Mouse (Mus musculus) forebrain, embryonic 10.5 days (tissue): ENCODE measurements around the gene Ppp2r5e. TPM values are rescaled to one million over a fixed set of nuclear protein-coding genes. Genes with fewer than 3 reads are reported as not detected.

Source experiments
- DNase-seq: peaks from one replicate; pipeline ENCODE4 v3.0.0-alpha.2; 2017; ENCODE audit warnings: low spot score; ENCODE audit errors: extremely low spot score
- H3K27ac ChIP-seq: fragments of 300-500 bp; sonication (generic); 2 replicates; pipeline ENCODE4 v1.5.1; 2016; ENCODE audit warnings: mild to moderate bottlenecking
- H3K27me3 ChIP-seq: fragments of 300-500 bp; sonication (generic); 2 replicates; pipeline ENCODE4 v1.6.1; 2016; ENCODE audit warnings: mild to moderate bottlenecking; ENCODE audit not compliant: poor library complexity, severe bottlenecking
- H3K36me3 ChIP-seq: fragments of 300-500 bp; sonication (generic); replicated peaks from 2 replicates; pipeline ENCODE4 v1.6.1; 2016; ENCODE audit warnings: mild to moderate bottlenecking, moderate library complexity
- H3K4me1 ChIP-seq: fragments of 300-500 bp; sonication (generic); 2 replicates; pipeline ENCODE4 v1.6.1; 2016
- H3K4me3 ChIP-seq: fragments of 300-500 bp; sonication (generic); 2 replicates; pipeline ENCODE4 v1.5.1; 2016; ENCODE audit warnings: mild to moderate bottlenecking, moderate library complexity
- H3K9me3 ChIP-seq: fragments of 300-500 bp; sonication (generic); 2 replicates; pipeline ENCODE4 v1.6.1; 2016; ENCODE audit warnings: mild to moderate bottlenecking, moderate library complexity
- WGBS: fragments of 180-500 bp; shearing (Covaris S2); methylation state at CpG from one replicate; pipeline ENCODE4 v1.1.7; 2016; 5-methylcytosine and 5-hydroxymethylcytosine counted together
- polyA plus RNA-seq: library from polyadenylated mRNA; unstranded; fragments of >200 nt; fragmentation: Nextera tagmentation; extraction: Ambion mirVana; gene quantifications from 2 replicates; pipeline ENCODE4 v1.2.1, GENCODE M21; 2016

The Ppp2r5e gene
- polyA plus RNA-seq, 1 experiment from 2014 or later, result 15.2 TPM

DNA sequence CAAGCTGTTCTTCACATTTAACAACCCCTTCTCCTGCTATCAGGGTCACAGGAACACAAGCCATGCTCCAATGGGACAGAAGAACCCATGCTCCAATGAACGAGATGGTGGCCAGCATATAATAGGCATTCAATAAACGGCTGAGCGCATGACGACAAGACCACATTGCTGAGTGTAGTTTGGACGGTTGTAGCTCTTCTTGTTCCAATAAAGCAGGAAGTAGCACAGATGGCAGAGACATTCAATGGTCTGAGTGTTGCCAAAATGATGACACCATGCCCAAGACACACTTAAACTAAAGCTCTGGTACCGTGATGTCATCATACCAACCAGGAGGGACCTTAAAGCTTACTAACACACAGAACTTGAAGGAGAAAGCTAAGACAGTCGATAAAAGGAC is 16.7 kb upstream of the Ppp2r5e start:
- no peak overlapping the region for H3K4me3 ChIP-seq
- no peak for DNase-seq
- H3K9me3 ChIP-seq, result no peaks in the 10 kb centered on the region
- H3K4me1 ChIP-seq, result peaks cover 9% of the 10 kb centered on the region
- no peaks in the 10 kb centered on the region for H3K36me3 ChIP-seq
- H3K27me3 ChIP-seq, result peaks cover 10% of the 10 kb centered on the region
- WGBS, result 91% methylated on average over 7 of the region's 7 CpGs
- no peak overlapping the region for H3K27ac ChIP-seq

DNA sequence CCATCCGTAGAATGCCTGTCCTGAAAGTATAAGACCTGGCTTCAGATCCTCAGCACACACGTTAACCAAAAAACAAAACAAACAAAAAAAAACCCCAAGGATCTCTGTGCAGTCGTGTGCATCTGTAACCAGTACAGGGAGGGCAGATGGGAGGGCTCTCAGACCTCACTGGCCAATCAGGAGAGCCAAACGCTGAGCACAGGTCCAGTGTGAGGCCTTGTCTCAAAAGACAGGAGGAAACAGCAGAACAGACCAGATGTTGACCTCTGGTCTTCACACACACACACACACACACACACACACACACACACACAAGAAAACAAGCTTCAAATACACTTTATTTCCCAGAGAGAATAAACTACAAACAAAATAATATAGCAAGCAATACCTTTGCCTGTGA is 3.4 kb upstream of the Ppp2r5e start:
- Histone ChIP-seq H3K27me3 (no peaks in the 10 kb centered on the region), H3K9me3 (no peaks in the 10 kb centered on the region), H3K36me3 (no peaks in the 10 kb centered on the region), H3K27ac (no peak overlapping the region), H3K4me1 (peaks cover 19% of the 10 kb centered on the region), H3K4me3 (no peak overlapping the region)
- DNase-seq, result no peak
- 11% methylated on average over 4 of the region's 4 CpGs for WGBS

DNA sequence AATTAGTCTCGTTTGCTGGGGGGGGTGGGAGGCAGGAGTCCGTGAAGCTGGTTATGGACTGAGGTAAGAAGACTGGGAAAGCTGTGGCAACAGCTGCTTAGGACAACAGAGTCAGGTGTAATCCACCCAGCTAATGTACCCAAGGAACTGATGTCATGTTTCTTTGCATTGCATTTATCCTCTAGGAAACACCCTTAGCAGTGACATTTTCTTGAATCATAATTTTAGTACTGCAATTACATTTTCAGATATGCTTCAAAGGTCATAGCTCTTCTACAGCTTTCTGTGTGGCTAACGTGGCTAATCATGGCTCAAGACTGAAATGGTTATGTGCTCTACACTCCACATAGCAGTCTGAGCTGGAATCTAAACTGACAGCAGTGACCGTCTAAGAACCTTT is 2.9 kb upstream of the Ppp2r5e start:
- DNase-seq, result no peak
- peaks cover 24% of the 10 kb centered on the region for H3K4me1 ChIP-seq
- H3K27me3 ChIP-seq, result no peaks in the 10 kb centered on the region
- 75% methylated on average over 4 of the region's 4 CpGs for WGBS
- no peak overlapping the region for H3K4me3 ChIP-seq
- no peaks in the 10 kb centered on the region for H3K9me3 ChIP-seq
- no peak overlapping the region for H3K27ac ChIP-seq
- no peaks in the 10 kb centered on the region for H3K36me3 ChIP-seq

DNA sequence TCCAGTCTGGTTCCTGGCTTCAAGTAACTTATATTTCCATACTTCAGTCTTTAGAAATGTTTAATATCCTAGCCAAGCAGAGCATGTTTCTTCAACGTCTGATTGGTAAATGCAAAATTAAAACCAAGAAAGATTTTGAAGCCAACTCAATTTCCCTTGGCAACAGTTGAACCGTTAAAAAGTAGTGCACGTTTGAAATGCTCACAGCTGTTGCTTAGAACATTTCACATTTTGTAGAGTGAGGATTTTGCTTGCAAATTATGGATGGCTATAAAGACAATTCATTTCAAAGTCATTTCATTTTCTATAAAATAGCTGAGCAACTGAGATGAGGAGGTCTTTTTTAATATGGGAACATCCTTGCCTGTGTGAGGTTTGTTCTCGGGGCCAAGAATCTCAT is 1.7 kb upstream of the Ppp2r5e start:
- 88% methylated on average over 4 of the region's 4 CpGs for WGBS
- H3K4me1 ChIP-seq, result peaks cover 29% of the 10 kb centered on the region
- H3K36me3 ChIP-seq, result peaks cover 7% of the 10 kb centered on the region
- H3K9me3 ChIP-seq, result no peaks in the 10 kb centered on the region
- H3K4me3 ChIP-seq, result no peak overlapping the region
- DNase-seq, result no peak
- no peak overlapping the region for H3K27ac ChIP-seq
- no peaks in the 10 kb centered on the region for H3K27me3 ChIP-seq

DNA sequence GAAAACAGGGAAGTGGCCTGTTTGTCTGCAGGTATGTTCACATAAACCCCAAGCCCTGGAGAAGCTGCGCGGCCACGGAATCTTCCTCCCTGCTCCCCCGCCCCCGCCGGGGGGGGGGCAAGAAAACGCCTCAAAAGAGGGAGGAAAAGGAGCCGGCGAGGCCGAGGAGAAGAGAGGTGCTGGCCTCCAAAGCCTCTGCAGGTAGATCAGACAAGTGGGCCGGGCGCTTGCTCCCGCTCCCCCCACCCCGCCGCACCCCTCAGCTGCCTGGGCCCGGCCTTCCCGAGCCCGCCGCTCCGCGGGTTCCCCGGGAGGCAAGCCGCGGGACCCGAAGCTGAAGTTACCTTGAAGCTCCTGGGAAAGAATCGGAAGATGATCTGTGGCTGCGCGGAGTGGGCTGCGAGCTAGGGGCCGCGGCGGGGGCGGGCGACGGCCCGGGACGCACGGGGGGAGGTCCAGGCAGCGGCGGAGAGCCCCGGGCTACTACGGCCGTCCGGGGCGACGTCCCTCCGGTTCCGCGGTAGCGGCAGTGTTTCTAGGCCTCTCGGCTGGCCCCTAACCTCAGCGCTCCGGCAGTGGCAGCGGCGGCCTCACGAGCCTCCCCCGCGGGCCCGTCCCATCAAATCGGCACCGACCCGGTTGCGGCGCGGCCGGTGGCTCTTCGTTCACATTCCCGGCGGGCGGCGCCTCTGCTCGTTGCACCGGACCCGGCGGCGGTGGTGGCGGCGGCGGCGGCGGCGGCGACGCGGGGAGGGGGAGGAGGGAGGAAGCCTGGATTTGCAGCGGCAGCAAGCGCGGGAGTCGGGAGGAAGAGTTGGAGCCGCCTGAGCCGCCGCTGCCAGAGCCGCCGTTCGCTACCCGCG is 523 bp downstream of the Ppp2r5e start:
- peak; percentile 39 for DNase-seq
- peak overlapping the region; percentile 99 for H3K27ac ChIP-seq
- H3K4me1 ChIP-seq, result peaks cover 29% of the 10 kb centered on the region
- H3K4me3 ChIP-seq, result peak overlapping the region; percentile 99
- no peaks in the 10 kb centered on the region for H3K27me3 ChIP-seq
- no peaks in the 10 kb centered on the region for H3K9me3 ChIP-seq
- under 1% methylated on average over 89 of the region's 97 CpGs for WGBS
- peaks cover 29% of the 10 kb centered on the region for H3K36me3 ChIP-seq

DNA sequence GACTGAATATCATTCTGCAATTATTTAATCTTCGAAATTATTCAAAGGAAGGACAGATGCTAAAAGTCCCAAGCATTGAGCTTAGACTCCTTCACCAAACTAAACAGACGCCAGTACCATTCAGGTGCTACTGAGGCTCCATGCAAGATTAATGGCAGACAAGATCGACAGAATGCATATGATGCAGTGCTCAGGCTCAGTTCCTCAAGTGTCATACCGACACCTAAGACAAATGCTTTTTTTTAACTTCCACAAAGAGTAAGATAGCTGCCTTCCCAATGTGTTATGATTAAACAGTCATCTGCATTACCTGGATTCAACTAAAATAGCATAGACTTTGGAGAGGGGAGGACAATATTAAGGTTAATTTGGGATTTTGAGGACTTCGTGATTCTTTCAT is 1.6 kb downstream of the Ppp2r5e start:
- Histone ChIP-seq H3K27ac (no peak overlapping the region), H3K27me3 (no peaks in the 10 kb centered on the region), H3K4me3 (peak overlapping the region; percentile 99), H3K9me3 (no peaks in the 10 kb centered on the region), H3K36me3 (peaks cover 40% of the 10 kb centered on the region), H3K4me1 (peaks cover 23% of the 10 kb centered on the region)
- DNase-seq, result no peak
- WGBS, result 57% methylated on average over 5 of the region's 5 CpGs

DNA sequence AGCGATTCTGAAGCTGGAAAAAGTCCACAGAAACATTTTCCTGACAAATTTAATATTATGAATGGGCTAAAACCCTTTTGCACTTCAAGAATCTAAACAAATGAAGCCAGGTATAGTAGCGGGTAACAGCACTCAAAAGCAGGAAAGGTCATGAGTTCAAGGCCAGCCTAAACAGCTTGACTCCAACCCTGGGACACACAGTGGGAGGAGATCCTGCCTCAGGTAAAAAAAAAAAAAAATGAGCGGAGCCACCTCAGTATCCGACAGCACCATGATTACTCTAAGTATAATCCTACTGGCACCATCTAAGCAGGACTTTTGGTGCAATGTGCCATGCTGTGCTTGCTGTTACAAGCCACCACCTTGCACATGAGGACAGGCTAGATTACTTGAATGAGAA is 2.2 kb downstream of the Ppp2r5e start:
- Histone ChIP-seq H3K36me3 (peaks cover 46% of the 10 kb centered on the region), H3K4me1 (peaks cover 20% of the 10 kb centered on the region), H3K27me3 (no peaks in the 10 kb centered on the region), H3K4me3 (peak overlapping the region; percentile 99), H3K9me3 (no peaks in the 10 kb centered on the region), H3K27ac (no peak overlapping the region)
- 77% methylated on average over 4 of the region's 4 CpGs for WGBS
- DNase-seq, result no peak

DNA sequence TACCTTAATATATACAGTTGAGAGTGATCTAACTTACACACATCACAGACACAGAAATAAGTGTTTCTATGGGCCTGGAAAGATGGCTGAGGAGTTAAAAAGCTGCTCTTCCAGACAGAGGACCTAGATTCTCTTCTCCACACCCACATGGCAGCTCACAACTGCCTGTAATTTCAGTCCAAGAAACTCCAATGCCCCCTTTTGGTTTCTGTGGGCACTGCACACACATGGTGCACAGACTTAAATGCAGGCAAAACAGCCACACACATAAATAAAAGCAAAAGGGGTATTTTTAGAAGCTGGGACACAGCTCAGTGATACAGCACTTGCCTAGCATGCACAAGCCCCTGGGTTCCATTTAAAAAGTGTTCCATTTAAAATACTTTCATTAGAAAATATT is 8.5 kb downstream of the Ppp2r5e start:
- H3K4me1 ChIP-seq, result no peaks in the 10 kb centered on the region
- no peaks in the 10 kb centered on the region for H3K27me3 ChIP-seq
- no peak overlapping the region for H3K27ac ChIP-seq
- H3K4me3 ChIP-seq, result no peak overlapping the region
- peaks cover 97% of the 10 kb centered on the region for H3K36me3 ChIP-seq
- H3K9me3 ChIP-seq, result no peaks in the 10 kb centered on the region
- no peak for DNase-seq

DNA sequence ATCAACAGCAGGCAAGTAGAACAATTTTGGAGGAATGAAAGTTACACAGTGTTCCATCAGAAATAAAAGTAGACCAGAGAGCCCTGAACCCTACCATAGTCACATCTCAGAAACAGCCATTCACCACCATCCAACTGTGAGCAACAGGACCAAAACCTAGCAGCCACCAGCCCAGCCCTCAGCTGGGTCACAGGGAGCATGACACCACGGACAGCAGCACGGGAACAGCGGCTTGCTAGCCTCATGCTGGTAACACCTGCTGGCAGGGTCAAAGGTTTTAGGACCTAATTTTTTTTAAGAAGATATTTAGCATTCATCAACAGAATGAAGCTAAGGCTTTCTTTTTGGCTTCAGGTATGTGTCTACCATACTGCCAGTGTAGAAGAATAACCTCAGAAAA is 12.3 kb downstream of the Ppp2r5e start:
- Histone ChIP-seq H3K27ac (no peak overlapping the region), H3K4me3 (no peak overlapping the region), H3K27me3 (no peaks in the 10 kb centered on the region), H3K4me1 (no peaks in the 10 kb centered on the region), H3K36me3 (peaks cover 79% of the 10 kb centered on the region), H3K9me3 (peaks cover 5% of the 10 kb centered on the region; the same call in 1 of the 2 replicates)
- no peak for DNase-seq
- WGBS, result 83% methylated on average over 3 of the region's 3 CpGs

DNA sequence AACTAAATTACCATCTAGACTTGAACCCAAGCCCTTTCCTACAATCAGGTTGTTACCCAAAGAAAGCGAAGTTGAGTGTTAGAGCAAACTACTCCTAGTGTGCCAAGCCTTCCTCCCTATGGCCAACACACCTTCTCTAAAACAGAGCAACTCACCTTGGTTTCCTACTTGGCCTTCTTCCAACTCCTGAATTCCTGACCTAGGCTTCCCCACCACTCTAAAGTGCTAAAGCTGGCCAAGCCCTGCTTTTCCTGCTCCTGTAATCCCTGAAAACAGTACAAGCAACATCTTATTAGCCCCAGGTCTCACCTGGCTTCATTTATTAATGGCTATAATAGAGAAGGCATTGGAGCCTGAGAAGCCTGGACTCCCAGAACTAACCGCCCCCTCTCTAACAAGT is 17.0 kb downstream of the Ppp2r5e start:
- no peak overlapping the region for H3K4me3 ChIP-seq
- WGBS, result 94% methylated on average over 2 of the region's 2 CpGs
- peaks cover 5% of the 10 kb centered on the region; the same call in 1 of the 2 replicates for H3K9me3 ChIP-seq
- no peak overlapping the region for H3K27ac ChIP-seq
- H3K27me3 ChIP-seq, result no peaks in the 10 kb centered on the region
- H3K4me1 ChIP-seq, result 0 out of 2 replicates have a peak, but pooled peaks cover 3% of the 10 kb centered on the region
- no peak for DNase-seq
- H3K36me3 ChIP-seq, result peaks cover 47% of the 10 kb centered on the region

DNA sequence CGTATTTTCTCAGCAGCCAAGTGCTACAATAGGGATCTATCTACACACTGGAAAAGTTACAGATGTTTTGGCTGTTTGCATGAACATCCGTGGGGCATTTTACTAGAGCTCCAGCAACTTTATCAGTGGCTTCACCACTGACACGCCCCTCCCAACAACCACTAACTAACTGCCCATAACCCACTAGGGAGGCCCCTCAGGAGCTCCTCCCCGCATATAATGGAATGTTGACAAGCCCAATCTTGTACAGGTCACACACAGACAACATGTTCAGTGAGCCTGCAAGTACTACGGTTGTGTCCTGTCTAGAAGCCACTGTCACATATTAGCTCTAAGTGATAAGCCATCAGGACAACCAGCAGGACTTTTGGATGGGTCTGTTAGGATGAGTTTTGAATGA is 18.8 kb downstream of the Ppp2r5e start:
- Histone ChIP-seq H3K27ac (no peak overlapping the region), H3K4me1 (0 out of 2 replicates have a peak, but pooled peaks cover 3% of the 10 kb centered on the region), H3K9me3 (peaks cover 5% of the 10 kb centered on the region; the same call in 1 of the 2 replicates), H3K36me3 (peaks cover 30% of the 10 kb centered on the region), H3K4me3 (no peak overlapping the region), H3K27me3 (no peaks in the 10 kb centered on the region)
- no peak for DNase-seq
- WGBS, result 88% methylated on average over 5 of the region's 5 CpGs

DNA sequence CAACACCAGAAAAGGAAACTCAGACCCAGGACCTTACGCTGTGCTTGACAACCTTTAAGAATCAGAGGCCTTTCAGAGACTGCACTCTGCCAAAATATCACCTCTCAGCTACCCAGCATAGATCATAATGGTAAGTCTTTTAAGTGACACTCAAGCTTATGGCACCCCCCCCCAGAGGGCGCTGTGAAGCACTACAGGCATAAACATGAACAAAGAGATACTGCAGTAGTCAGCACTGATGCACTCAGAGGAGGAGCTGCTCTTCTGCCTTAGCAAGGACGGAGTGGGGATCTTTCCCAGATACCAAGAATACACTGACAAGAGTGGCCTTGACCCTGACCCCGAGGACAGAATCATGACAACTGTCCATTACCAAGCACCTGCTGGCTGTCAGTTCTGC is 23.8 kb downstream of the Ppp2r5e start:
- DNase-seq, result no peak
- Histone ChIP-seq H3K27ac (no peak overlapping the region), H3K27me3 (no peaks in the 10 kb centered on the region), H3K9me3 (no peaks in the 10 kb centered on the region), H3K36me3 (peaks cover 4% of the 10 kb centered on the region; the same call in 1 of the 2 replicates), H3K4me3 (no peak overlapping the region), H3K4me1 (0 out of 2 replicates have a peak, but pooled peaks cover 4% of the 10 kb centered on the region)
- 69% methylated on average over 4 of the region's 4 CpGs for WGBS

DNA sequence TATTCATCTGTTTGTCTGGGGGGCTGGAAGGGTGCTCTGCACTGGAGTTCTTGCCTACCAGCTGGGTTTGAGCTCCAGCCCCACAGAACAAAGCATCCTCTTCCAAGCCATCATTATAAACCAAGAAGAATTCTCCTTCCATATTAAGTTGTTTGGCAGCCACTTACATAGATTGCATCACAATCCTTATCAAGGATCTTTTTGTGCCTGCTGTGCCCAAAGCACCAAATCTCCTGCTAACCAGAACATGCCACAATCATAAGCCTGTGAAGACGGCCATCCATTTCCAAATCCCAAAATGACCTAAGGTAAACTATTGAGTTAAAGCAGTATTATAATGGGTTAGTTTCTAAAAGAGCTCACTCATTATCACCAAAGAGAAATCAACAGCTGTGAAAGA is 25.9 kb downstream of the Ppp2r5e start:
- H3K27ac ChIP-seq, result no peak overlapping the region
- no peaks in the 10 kb centered on the region for H3K27me3 ChIP-seq
- 74% methylated on average over 1 of the region's 1 CpGs for WGBS
- H3K4me3 ChIP-seq, result no peak overlapping the region
- H3K4me1 ChIP-seq, result 0 out of 2 replicates have a peak, but pooled peaks cover 4% of the 10 kb centered on the region
- peaks cover 17% of the 10 kb centered on the region for H3K36me3 ChIP-seq
- H3K9me3 ChIP-seq, result no peaks in the 10 kb centered on the region
- DNase-seq, result no peak
